In genomic region chr10:116197416-116197939, GRCm38 (mm10) we compare ENCODE assay signal across 8 mouse cellular contexts.
A peak's percentile ranks its signal among the peaks of the same experiment; 100 is the strongest.
DNase-seq lines count a peak whose midpoint lies in the region; ATAC-seq and TF ChIP-seq lines count a peak whose summit lies in the region.

No protein-coding gene starts in this region.

- peak overlapping the region; percentile 48 for H3K4me2 ChIP-seq in embryonic facial prominence, embryonic 13.5 days
- 0 out of 2 replicates have a peak overlapping the region, but pooled peaks have one; percentile 17 for H3K4me2 ChIP-seq in intestine, postnatal 0 days (replicated peaks; ENCODE audit: low read depth)

- no peak overlapping the region for H3K27ac ChIP-seq in heart, adult 2 months
- H3K27ac ChIP-seq in embryonic facial prominence, embryonic 13.5 days: no peak overlapping the region
- no peak overlapping the region for H3K27ac ChIP-seq in intestine, postnatal 0 days (ENCODE audit: low read depth, low read length)

- no peak overlapping the region for H3K9ac ChIP-seq in heart, adult 2 months (ENCODE audit: low read depth, low read length)
- no peak overlapping the region for H3K9ac ChIP-seq in embryonic facial prominence, embryonic 13.5 days
- no peak overlapping the region for H3K9ac ChIP-seq in intestine, postnatal 0 days (ENCODE audit: low read depth, low read length)

- DNase-seq in heart, adult 2 months: no peak
- DNase-seq in heart, postnatal 4 days: no peak
- peak; percentile 54 for DNase-seq in ES-CJ7 (ENCODE audit: low read depth, low spot score)
- no peak for DNase-seq in B cell, adult 2 months
- no peak for DNase-seq in layer of hippocampus, postnatal 10 days (ENCODE audit: low spot score in 2 of 2)

- no peak for TF ChIP-seq EP300 in heart, adult 2 months (IDR thresholded peaks at IDR 0.05; ENCODE audit: insufficient read depth, low read depth, low read length)

- no peak for ATAC-seq in embryonic facial prominence, embryonic 13.5 days (ENCODE audit: insufficient number of reproducible peaks, insufficient read depth, low FRiP score, low TSS enrichment, low read depth)
- no peak for ATAC-seq in intestine, postnatal 0 days
- peak; percentile 61; the same call in 1 of the 2 replicates for ATAC-seq in neutrophil, adult 5-6 weeks (ENCODE audit: extremely low read depth, insufficient number of reproducible peaks, low FRiP score, poor library complexity, severe bottlenecking)

- peak; percentile 77 for TF ChIP-seq CTCF in heart, adult 2 months (IDR thresholded peaks at IDR 0.05)
- TF ChIP-seq CTCF in intestine, postnatal 0 days (IDR thresholded peaks at IDR 0.05; ENCODE audit: low read depth): peak; percentile 84

- TF ChIP-seq POLR2A in heart, adult 2 months (IDR thresholded peaks at IDR 0.05; ENCODE audit: insufficient read depth, low read depth, low read length): no peak

- no peaks in the 10 kb centered on the region for H3K79me2 ChIP-seq in heart, adult 2 months (replicated peaks; ENCODE audit: control insufficient read depth, insufficient read depth, low read length)

- no peaks in the 10 kb centered on the region for H3K27me3 ChIP-seq in heart, adult 2 months (ENCODE audit: control insufficient read depth, insufficient read depth, low read length)
- peaks cover 9% of the 10 kb centered on the region; the same call in 1 of the 2 replicates for H3K27me3 ChIP-seq in embryonic facial prominence, embryonic 13.5 days
- H3K27me3 ChIP-seq in intestine, postnatal 0 days (replicated peaks; ENCODE audit: control insufficient read depth, insufficient read depth, low read length): no peaks in the 10 kb centered on the region

- no peaks in the 10 kb centered on the region for H3K9me3 ChIP-seq in embryonic facial prominence, embryonic 13.5 days
- H3K9me3 ChIP-seq in intestine, postnatal 0 days (ENCODE audit: control insufficient read depth): no peaks in the 10 kb centered on the region

- 23% methylated on average over 4 of the region's 4 CpGs for WGBS in heart, adult 2 months
- WGBS in embryonic facial prominence, embryonic 13.5 days: 22% methylated on average over 4 of the region's 4 CpGs
- WGBS in intestine, postnatal 0 days: 11% methylated on average over 4 of the region's 4 CpGs

- H3K36me3 ChIP-seq in heart, adult 2 months (ENCODE audit: control insufficient read depth, insufficient read depth, low read length): no peaks in the 10 kb centered on the region; the same call in 1 of the 2 replicates
- H3K36me3 ChIP-seq in embryonic facial prominence, embryonic 13.5 days: no peaks in the 10 kb centered on the region
- H3K36me3 ChIP-seq in intestine, postnatal 0 days (ENCODE audit: control insufficient read depth, insufficient read depth): no peaks in the 10 kb centered on the region

- H3K4me1 ChIP-seq in heart, adult 2 months (ENCODE audit: control insufficient read depth, insufficient read depth, low read length): peaks cover 2% of the 10 kb centered on the region; the same call in 1 of the 2 replicates
- H3K4me1 ChIP-seq in embryonic facial prominence, embryonic 13.5 days: peaks cover 9% of the 10 kb centered on the region; the same call in 1 of the 2 replicates
- no peaks in the 10 kb centered on the region for H3K4me1 ChIP-seq in intestine, postnatal 0 days (replicated peaks; ENCODE audit: control insufficient read depth, insufficient read depth, low read length)

- no peak overlapping the region for H3K4me3 ChIP-seq in heart, adult 2 months
- no peak overlapping the region for H3K4me3 ChIP-seq in embryonic facial prominence, embryonic 13.5 days
- H3K4me3 ChIP-seq in intestine, postnatal 0 days (ENCODE audit: low read depth, low read length): no peak overlapping the region

- intact Hi-C loops in heart, adult 2 months (cut with DNase I): loop anchor here (2.0 to 5.0 kb wide), 2 partner anchors 790 to 875 kb away; no protein-coding TSS in a partner anchor
